Mouse (Mus musculus): ENCODE data around the gene Zfp354b.

Gene Zfp354b

GRCm38 (mm10) chr11:50878641-50879040 is 52.8 kb downstream of the Zfp354b start:
- no peak for DNase-seq
